Mouse (Mus musculus) forebrain, embryonic 12.5 days (tissue): ENCODE measurements around the gene Zfp524. TPM values are rescaled to one million over a fixed set of nuclear protein-coding genes. Genes with fewer than 3 reads are reported as not detected.
"Not testable (repeated sequence)": the region's sequence is repeated elsewhere in the genome, so short reads cannot be mapped to it uniquely, and the experiment has no call there.

Experiments
- ATAC-seq: fragments of 200-750 bp; cut with Nextera tagmentation; 2 replicates; pipeline ENCODE4 v1.8.0; 2017; ENCODE audit warnings: moderate TSS enrichment; ENCODE audit not compliant: low FRiP score
- H3K27ac ChIP-seq: fragments of 300-500 bp; sonication (generic); 2 replicates; pipeline ENCODE4 v1.5.1; 2016; ENCODE audit warnings: mild to moderate bottlenecking
- H3K27me3 ChIP-seq: fragments of 300-500 bp; sonication (generic); 2 replicates; pipeline ENCODE4 v1.6.1; 2016; ENCODE audit warnings: mild to moderate bottlenecking
- H3K36me3 ChIP-seq: fragments of 300-500 bp; sonication (generic); replicated peaks from 2 replicates; pipeline ENCODE4 v1.6.1; 2016; ENCODE audit warnings: mild to moderate bottlenecking
- H3K4me1 ChIP-seq: fragments of 300-500 bp; sonication (generic); 2 replicates; pipeline ENCODE4 v1.6.1; 2016
- H3K4me2 ChIP-seq: fragments of 300-500 bp; sonication (generic); 2 replicates; pipeline ENCODE4 v1.6.1; 2016; ENCODE audit warnings: mild to moderate bottlenecking, moderate library complexity
- H3K4me3 ChIP-seq: fragments of 300-500 bp; sonication (generic); replicated peaks from 2 replicates; pipeline ENCODE4 v1.5.1; 2016; ENCODE audit warnings: mild to moderate bottlenecking
- H3K9ac ChIP-seq: fragments of 300-500 bp; sonication (generic); 2 replicates; pipeline ENCODE4 v1.6.1; 2016; ENCODE audit warnings: mild to moderate bottlenecking
- H3K9me3 ChIP-seq: fragments of 300-500 bp; sonication (generic); 2 replicates; pipeline ENCODE4 v1.6.1; 2016
- WGBS: fragments of 180-500 bp; shearing (Covaris S2); methylation state at CpG from one replicate; pipeline ENCODE4 v1.1.7; 2016; 5-methylcytosine and 5-hydroxymethylcytosine counted together
- polyA plus RNA-seq: library from polyadenylated mRNA; unstranded; fragments of >200 nt; fragmentation: Nextera tagmentation; extraction: Ambion mirVana; gene quantifications from 2 replicates; pipeline ENCODE4 v1.2.1, GENCODE M21; 2016

Gene Zfp524
- polyA plus RNA-seq, 1 experiment from 2014 or later: 9.6 TPM

DNA sequence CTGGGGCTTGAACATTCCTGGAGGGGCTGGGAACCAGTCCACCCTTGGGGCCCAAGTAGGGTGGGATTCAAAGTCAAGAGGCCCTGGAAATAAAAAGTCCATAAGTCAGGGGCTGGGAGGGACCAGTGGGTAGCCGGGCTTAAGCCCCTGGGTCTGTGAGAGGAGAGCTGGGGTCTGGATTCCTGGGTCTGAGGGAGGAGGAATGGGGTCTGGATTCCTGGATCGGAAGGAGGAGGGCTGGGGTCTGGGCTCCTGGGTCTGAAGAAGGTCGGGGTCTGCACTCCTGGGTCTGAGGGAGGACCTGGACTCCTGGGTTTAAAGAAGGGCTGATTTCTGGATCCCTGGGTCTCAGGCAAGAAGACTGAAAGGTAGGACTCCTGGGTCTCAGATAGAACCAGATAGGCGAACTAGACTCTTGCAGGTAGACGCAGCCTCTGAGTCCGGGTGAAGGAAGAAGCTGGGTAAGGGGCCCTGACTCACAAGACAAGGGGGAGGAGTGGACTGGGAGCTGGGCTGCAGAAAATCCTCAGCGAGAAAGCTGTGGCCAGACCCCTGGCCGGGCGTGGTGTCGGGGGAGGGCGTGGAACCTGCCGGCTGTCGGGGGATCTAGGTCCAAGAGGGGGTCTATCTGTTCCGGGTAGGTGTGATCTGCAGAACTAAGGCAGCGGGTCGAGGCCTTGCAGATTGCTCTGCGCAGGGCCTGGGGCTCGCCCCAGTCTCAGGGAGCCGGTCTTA lies 18.8 kb upstream of the Zfp524 start:
- WGBS: 8% methylated on average over 15 of the region's 19 CpGs
- Histone ChIP-seq H3K4me1 (peaks cover 36% of the 10 kb centered on the region), H3K9me3 (peaks cover 17% of the 10 kb centered on the region; the same call in 1 of the 2 replicates), H3K36me3 (peaks cover 37% of the 10 kb centered on the region), H3K4me2 (peak overlapping the region; percentile 82), H3K9ac (peak overlapping the region; percentile 90), H3K27ac (peak overlapping the region; percentile 47; the same call in 1 of the 2 replicates), H3K27me3 (peaks cover 25% of the 10 kb centered on the region), H3K4me3 (peak overlapping the region; percentile 68)
- ATAC-seq: no peak

GRCm38 (mm10) chr7:4996003-4996895 lies 18.0 kb upstream of the Zfp524 start, which contains the start of gene Zfp579:
TSS of gene Zfp579 (minus strand) at chr7:4996158.
- peak within 1 kb of the TSS; percentile 68 for H3K4me3 ChIP-seq
- peaks cover 25% of the 10 kb centered on the region for H3K27me3 ChIP-seq
- peaks cover 13% of the 10 kb centered on the region; the same call in 1 of the 2 replicates for H3K9me3 ChIP-seq
- peak within 1 kb of the TSS; percentile 90 for H3K9ac ChIP-seq
- 5% methylated on average over 22 of the region's 26 CpGs for WGBS
- ATAC-seq: peak; percentile 90
- peaks cover 36% of the 10 kb centered on the region for H3K4me1 ChIP-seq
- H3K36me3 ChIP-seq: peaks cover 30% of the 10 kb centered on the region
- H3K27ac ChIP-seq: peak within 1 kb of the TSS; percentile 79
- peak within 1 kb of the TSS; percentile 82 for H3K4me2 ChIP-seq

GRCm38 (mm10) chr7:4996934-4997333 lies 17.3 kb upstream of the Zfp524 start:
- Histone ChIP-seq H3K4me3 (peak overlapping the region; percentile 68), H3K27ac (no peak overlapping the region)
- no peak for ATAC-seq

DNA sequence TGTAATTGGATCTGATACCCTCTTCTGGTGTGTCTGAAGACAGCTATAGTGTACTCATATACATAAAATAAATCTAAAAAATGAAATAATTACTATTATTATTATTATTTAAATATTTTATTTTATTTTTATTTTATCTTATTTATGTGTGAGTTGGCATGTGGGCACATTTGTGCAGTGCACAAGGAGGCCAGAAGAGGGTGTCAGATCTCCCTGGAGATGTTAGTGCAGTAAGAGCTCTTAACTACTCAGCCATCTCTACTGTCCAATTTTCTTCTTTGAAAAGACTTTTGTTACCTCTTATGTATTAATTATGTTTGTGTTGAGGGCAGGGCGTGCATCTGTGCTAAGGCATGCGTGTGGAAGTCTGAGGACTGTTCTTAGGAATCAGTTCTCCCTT lies 14.3 kb upstream of the Zfp524 start:
- 63% methylated on average over 2 of the region's 2 CpGs for WGBS
- no peak for ATAC-seq
- no peaks in the 10 kb centered on the region for H3K36me3 ChIP-seq
- H3K4me2 ChIP-seq: no peak overlapping the region
- H3K4me1 ChIP-seq: peaks cover 13% of the 10 kb centered on the region
- no peak overlapping the region for H3K9ac ChIP-seq
- H3K27ac ChIP-seq: no peak overlapping the region
- H3K4me3 ChIP-seq: no peak overlapping the region
- no peaks in the 10 kb centered on the region for H3K9me3 ChIP-seq
- peaks cover 3% of the 10 kb centered on the region; the same call in 1 of the 2 replicates for H3K27me3 ChIP-seq

More at GRCm38 (mm10) chr7:4996934-4997333, 17.3 kb upstream of the Zfp524 start:
- Histone ChIP-seq H3K27me3 (peaks cover 25% of the 10 kb centered on the region), H3K36me3 (peaks cover 24% of the 10 kb centered on the region), H3K4me2 (peak overlapping the region; percentile 82), H3K9me3 (peaks cover 13% of the 10 kb centered on the region; the same call in 1 of the 2 replicates), H3K9ac (peak overlapping the region; percentile 90), H3K4me1 (peaks cover 36% of the 10 kb centered on the region)
- WGBS: 77% methylated on average over 8 of the region's 8 CpGs

DNA sequence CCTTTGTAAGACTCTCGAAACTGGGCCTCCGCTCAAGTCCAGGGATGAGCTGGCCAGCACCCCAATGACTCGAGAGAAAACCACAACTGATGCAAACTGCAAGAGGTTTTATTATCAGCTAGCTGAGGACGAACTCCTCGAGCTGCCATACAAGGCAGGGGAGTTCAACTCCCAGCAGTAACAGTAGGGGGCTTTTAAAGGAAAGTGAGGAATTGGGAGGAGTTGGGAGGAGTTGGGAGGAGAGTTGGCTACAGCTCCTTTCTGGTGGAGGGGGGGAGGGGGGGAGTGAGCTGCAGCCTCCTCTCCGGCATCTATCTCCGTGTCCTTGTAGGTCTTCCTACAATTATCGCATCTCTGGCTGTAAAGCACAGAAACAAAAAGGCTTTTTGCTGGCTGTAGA lies 11.3 kb upstream of the Zfp524 start:
- not testable (repeated sequence) for ATAC-seq, H3K4me1 ChIP-seq, H3K9ac ChIP-seq, H3K27me3 ChIP-seq, H3K4me3 ChIP-seq, H3K9me3 ChIP-seq, H3K27ac ChIP-seq, H3K4me2 ChIP-seq
- WGBS: 72% methylated on average over 8 of the region's 8 CpGs
- peaks cover 22% of the 10 kb centered on the region for H3K36me3 ChIP-seq

DNA sequence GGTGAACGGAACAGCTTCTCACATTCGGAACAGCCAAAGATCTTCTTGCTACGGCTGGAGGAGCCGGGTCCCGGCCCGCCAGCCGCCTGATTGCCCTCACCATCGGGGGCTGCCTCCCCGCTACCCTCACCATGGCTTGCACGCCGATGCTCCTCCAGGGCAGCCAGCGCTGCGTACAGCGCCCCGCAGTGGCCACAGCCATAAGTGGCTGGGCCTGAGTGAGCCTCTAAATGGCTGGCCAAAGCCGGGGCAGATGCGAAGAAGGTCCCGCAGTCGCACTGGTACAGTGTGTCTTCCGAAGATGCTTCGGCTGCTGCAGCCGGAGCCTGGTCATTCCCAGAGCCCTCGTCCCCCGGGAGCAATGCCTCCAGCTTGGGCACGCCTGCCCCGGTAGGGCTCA lies 6.0 kb upstream of the Zfp524 start:
- H3K27ac ChIP-seq: no peak overlapping the region
- peaks cover 75% of the 10 kb centered on the region for H3K36me3 ChIP-seq
- no peak overlapping the region for H3K4me2 ChIP-seq
- no peaks in the 10 kb centered on the region for H3K4me1 ChIP-seq
- H3K27me3 ChIP-seq: no peaks in the 10 kb centered on the region
- H3K9ac ChIP-seq: no peak overlapping the region
- peaks cover 6% of the 10 kb centered on the region; the same call in 1 of the 2 replicates for H3K9me3 ChIP-seq
- 97% methylated on average over 26 of the region's 26 CpGs for whole genome bisulfite sequencing
- no peak for ATAC-seq
- H3K4me3 ChIP-seq: no peak overlapping the region

- H3K27ac ChIP-seq: no peak overlapping the region
- no peak overlapping the region for H3K4me3 ChIP-seq
- H3K9ac ChIP-seq: no peak overlapping the region
- H3K9me3 ChIP-seq: peaks cover 6% of the 10 kb centered on the region; the same call in 1 of the 2 replicates
- H3K36me3 ChIP-seq: peaks cover 59% of the 10 kb centered on the region
- H3K27me3 ChIP-seq: no peaks in the 10 kb centered on the region
- 0 out of 2 replicates have a peak overlapping the region, but pooled peaks have one; percentile 60 for H3K4me2 ChIP-seq
- 90% methylated on average over 27 of the region's 27 CpGs for WGBS
- no peak for ATAC-seq
- H3K4me1 ChIP-seq: peaks cover 6% of the 10 kb centered on the region
Observed at GRCm38 (mm10) chr7:5012681-5013513, 1.3 kb upstream of the Zfp524 start.

DNA sequence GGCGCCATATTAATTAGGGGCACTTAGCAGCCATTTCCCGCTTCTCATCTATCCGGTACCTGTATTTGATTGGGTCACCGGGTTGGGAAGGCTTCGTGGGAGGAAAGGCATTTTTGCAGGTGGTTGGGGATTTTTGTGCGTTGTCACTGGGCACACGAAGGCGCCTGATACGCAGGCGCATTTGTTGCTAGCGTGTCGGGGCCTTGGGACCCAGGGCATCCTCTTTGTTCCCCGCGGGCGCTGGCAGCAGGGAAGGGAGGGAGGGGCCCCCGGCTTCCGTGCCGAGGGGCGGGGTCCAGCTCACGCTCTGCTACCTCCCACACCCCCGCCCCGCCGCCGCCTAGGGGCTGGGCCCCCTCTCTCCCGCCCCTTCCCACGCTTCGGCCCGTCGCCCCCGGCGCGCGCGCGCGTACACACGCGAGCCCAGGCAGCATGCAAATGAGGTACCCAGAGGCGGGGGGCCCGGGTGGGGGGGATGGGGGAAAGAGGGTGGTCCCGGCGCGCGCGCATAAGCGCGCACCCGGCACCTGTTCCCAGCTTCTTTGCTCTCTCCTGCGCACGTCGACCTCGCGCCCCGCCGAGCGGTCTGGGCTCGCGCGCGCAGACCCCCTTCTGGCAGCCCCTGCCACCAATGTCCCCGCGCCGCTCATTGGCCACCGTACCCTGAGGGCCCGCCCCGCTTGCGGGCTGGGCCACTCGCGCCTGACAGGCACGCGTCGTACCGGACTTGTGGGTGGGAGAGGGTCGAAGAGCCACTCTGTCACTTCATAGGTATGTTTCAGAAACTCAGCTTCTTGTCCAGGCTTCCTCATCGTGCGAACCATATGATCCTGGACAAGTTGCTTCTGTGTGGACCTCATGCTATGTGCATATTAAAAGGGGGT lies 1.1 kb downstream of the Zfp524 start, which contains the start of gene Gm44973:
Gm44973 (plus strand) TSS at position 379 of the 884 bp plus-strand sequence.
- Histone ChIP-seq H3K9ac (peak within 1 kb of the TSS; percentile 84), H3K4me2 (peak within 1 kb of the TSS; percentile 60), H3K36me3 (peaks cover 34% of the 10 kb centered on the region), H3K27ac (peak within 1 kb of the TSS; percentile 99), H3K4me3 (peak within 1 kb of the TSS; percentile 71), H3K4me1 (peaks cover 8% of the 10 kb centered on the region), H3K27me3 (no peaks in the 10 kb centered on the region), H3K9me3 (no peaks in the 10 kb centered on the region)
- under 1% methylated on average over 75 of the region's 76 CpGs for WGBS
- peak; percentile 84 for ATAC-seq

- peak overlapping the region; percentile 84 for H3K9ac ChIP-seq
- H3K36me3 ChIP-seq: peaks cover 27% of the 10 kb centered on the region
- peak overlapping the region; percentile 99 for H3K27ac ChIP-seq
- peak overlapping the region; percentile 71 for H3K4me3 ChIP-seq
- no peaks in the 10 kb centered on the region for H3K9me3 ChIP-seq
- no peaks in the 10 kb centered on the region for H3K27me3 ChIP-seq
- H3K4me2 ChIP-seq: peak overlapping the region; percentile 60
- no peak for ATAC-seq
- WGBS: 60% methylated on average over 3 of the region's 3 CpGs
- H3K4me1 ChIP-seq: peaks cover 12% of the 10 kb centered on the region
Observed at GRCm38 (mm10) chr7:5016057-5016456, 1.8 kb downstream of the Zfp524 start.

- Histone ChIP-seq H3K9ac (no peak overlapping the region), H3K4me1 (peaks cover 19% of the 10 kb centered on the region), H3K9me3 (no peaks in the 10 kb centered on the region), H3K36me3 (peaks cover 20% of the 10 kb centered on the region), H3K27me3 (no peaks in the 10 kb centered on the region), H3K4me3 (no peak overlapping the region), H3K27ac (no peak overlapping the region), H3K4me2 (no peak overlapping the region)
- WGBS: 97% methylated on average over 2 of the region's 2 CpGs
- ATAC-seq: no peak
Observed at GRCm38 (mm10) chr7:5016920-5017319, 2.7 kb downstream of the Zfp524 start.

- ATAC-seq: no peak
- H3K4me2 ChIP-seq: no peak overlapping the region
- H3K27me3 ChIP-seq: no peaks in the 10 kb centered on the region
- no peak overlapping the region for H3K27ac ChIP-seq
- H3K36me3 ChIP-seq: peaks cover 20% of the 10 kb centered on the region
- 89% methylated on average over 16 of the region's 16 CpGs for WGBS
- H3K4me1 ChIP-seq: peaks cover 19% of the 10 kb centered on the region
- no peaks in the 10 kb centered on the region for H3K9me3 ChIP-seq
- H3K9ac ChIP-seq: no peak overlapping the region
- no peak overlapping the region for H3K4me3 ChIP-seq
Observed at GRCm38 (mm10) chr7:5017352-5017751, 3.1 kb downstream of the Zfp524 start.
